Mouse (Mus musculus) forebrain, embryonic 16.5 days (tissue): ENCODE data around the gene Usp31. TPM values are rescaled to one million over a fixed set of nuclear protein-coding genes. Genes with fewer than 3 reads are reported as not detected.

Experiments used
- ATAC-seq: fragments of 200-750 bp; cut with Nextera tagmentation; 2 replicates; pipeline ENCODE4 v1.8.0; 2017; ENCODE audit warnings: mild to moderate bottlenecking, moderate library complexity
- H3K27ac ChIP-seq: fragments of 300-500 bp; sonication (generic); 2 replicates; pipeline ENCODE4 v1.5.1; 2014; ENCODE audit warnings: low read length, control low read depth
- H3K27me3 ChIP-seq: fragments of 300-500 bp; sonication (generic); replicated peaks from 2 replicates; pipeline ENCODE4 v1.6.1; 2014; ENCODE audit warnings: low read length; ENCODE audit not compliant: control insufficient read depth, insufficient read depth
- H3K36me3 ChIP-seq: fragments of 300-500 bp; sonication (generic); 2 replicates; pipeline ENCODE4 v1.6.1; 2014; ENCODE audit not compliant: control insufficient read depth, insufficient read depth
- H3K4me1 ChIP-seq: fragments of 300-500 bp; sonication (generic); replicated peaks from 2 replicates; pipeline ENCODE4 v1.6.1; 2014; ENCODE audit warnings: low read length; ENCODE audit not compliant: control insufficient read depth, insufficient read depth
- H3K4me2 ChIP-seq: fragments of 300-500 bp; sonication (generic); 2 replicates; pipeline ENCODE4 v1.6.1; 2014; ENCODE audit warnings: mild to moderate bottlenecking, low read length, control low read depth
- H3K4me3 ChIP-seq: fragments of 300-500 bp; sonication (generic); replicated peaks from 2 replicates; pipeline ENCODE4 v1.5.1; 2014; ENCODE audit warnings: mild to moderate bottlenecking, low read length, control low read depth
- H3K9ac ChIP-seq: fragments of 300-500 bp; sonication (generic); replicated peaks from 2 replicates; pipeline ENCODE4 v1.6.1; 2014; ENCODE audit warnings: low read depth, low read length, control low read depth
- H3K9me3 ChIP-seq: fragments of 300-500 bp; sonication (generic); 2 replicates; pipeline ENCODE4 v1.6.1; 2016; ENCODE audit warnings: low read length; ENCODE audit not compliant: control insufficient read depth
- WGBS: fragments of 180-500 bp; shearing (Covaris S2); extraction: QIAGEN DNeasy Blood & Tissue Kit; methylation state at CpG from one replicate; pipeline ENCODE4 v1.1.7; 2014; 5-methylcytosine and 5-hydroxymethylcytosine counted together
- polyA plus RNA-seq: library from polyadenylated mRNA; unstranded; fragments of >200 nt; fragmentation: Nextera tagmentation; extraction: Ambion mirVana; gene quantifications from 2 replicates; pipeline ENCODE4 v1.2.1, GENCODE M21; 2015

Usp31 gene
- polyA plus RNA-seq, 1 experiment from 2014 or later: 4.0 TPM

- 92% methylated on average over 5 of the region's 5 CpGs for WGBS
- no peak overlapping the region for H3K4me2 ChIP-seq
- no peaks in the 10 kb centered on the region for H3K9me3 ChIP-seq
- no peak overlapping the region for H3K4me3 ChIP-seq
- H3K9ac ChIP-seq: no peak overlapping the region
- H3K27ac ChIP-seq: no peak overlapping the region
- no peaks in the 10 kb centered on the region for H3K4me1 ChIP-seq
- ATAC-seq: no peak
- no peaks in the 10 kb centered on the region for H3K36me3 ChIP-seq
- no peaks in the 10 kb centered on the region for H3K27me3 ChIP-seq
Observed at GRCm38 (mm10) chr7:121685140-121685984, 21.7 kb downstream of the Usp31 start.

GRCm38 (mm10) chr7:121681191-121681590 is 25.9 kb downstream of the Usp31 start:
- no peak overlapping the region for H3K4me2 ChIP-seq
- ATAC-seq: no peak
- H3K27ac ChIP-seq: no peak overlapping the region
- H3K9ac ChIP-seq: no peak overlapping the region
- H3K4me3 ChIP-seq: no peak overlapping the region
- H3K9me3 ChIP-seq: no peaks in the 10 kb centered on the region
- H3K27me3 ChIP-seq: no peaks in the 10 kb centered on the region
- peaks cover 5% of the 10 kb centered on the region for H3K4me1 ChIP-seq
- no peaks in the 10 kb centered on the region; the same call in 1 of the 2 replicates for H3K36me3 ChIP-seq

GRCm38 (mm10) chr7:121677105-121677753 is 29.8 kb downstream of the Usp31 start:
- 31% methylated on average over 4 of the region's 4 CpGs for WGBS
- Histone ChIP-seq H3K4me1 (peaks cover 5% of the 10 kb centered on the region), H3K27ac (no peak overlapping the region), H3K9ac (no peak overlapping the region), H3K4me2 (no peak overlapping the region), H3K9me3 (no peaks in the 10 kb centered on the region), H3K27me3 (no peaks in the 10 kb centered on the region), H3K4me3 (no peak overlapping the region), H3K36me3 (peaks cover 2% of the 10 kb centered on the region; the same call in 1 of the 2 replicates)
- peak; percentile 74 for ATAC-seq

GRCm38 (mm10) chr7:121660705-121661104 is 46.3 kb downstream of the Usp31 start:
- WGBS: 77% methylated on average over 1 of the region's 1 CpGs
- no peak overlapping the region for H3K4me3 ChIP-seq
- no peak overlapping the region for H3K4me2 ChIP-seq
- no peaks in the 10 kb centered on the region for H3K9me3 ChIP-seq
- ATAC-seq: no peak
- H3K27ac ChIP-seq: no peak overlapping the region
- no peak overlapping the region for H3K9ac ChIP-seq
- no peaks in the 10 kb centered on the region for H3K27me3 ChIP-seq
- H3K36me3 ChIP-seq: peaks cover 21% of the 10 kb centered on the region
- no peaks in the 10 kb centered on the region for H3K4me1 ChIP-seq

- H3K36me3 ChIP-seq: peaks cover 21% of the 10 kb centered on the region
- H3K27me3 ChIP-seq: no peaks in the 10 kb centered on the region
- H3K9ac ChIP-seq: no peak overlapping the region
- H3K4me1 ChIP-seq: no peaks in the 10 kb centered on the region
- H3K4me3 ChIP-seq: no peak overlapping the region
- no peak overlapping the region for H3K27ac ChIP-seq
- no peaks in the 10 kb centered on the region for H3K9me3 ChIP-seq
- 86% methylated on average over 7 of the region's 7 CpGs for WGBS
- ATAC-seq: no peak
- H3K4me2 ChIP-seq: no peak overlapping the region
Observed at GRCm38 (mm10) chr7:121658866-121659265, 48.2 kb downstream of the Usp31 start.

- ATAC-seq: no peak
- H3K9me3 ChIP-seq: no peaks in the 10 kb centered on the region
- H3K4me1 ChIP-seq: 0 out of 2 replicates have a peak, but pooled peaks cover 2% of the 10 kb centered on the region
- H3K36me3 ChIP-seq: peaks cover 10% of the 10 kb centered on the region
- no peak overlapping the region for H3K27ac ChIP-seq
- 98% methylated on average over 2 of the region's 2 CpGs for WGBS
- no peak overlapping the region for H3K4me2 ChIP-seq
- H3K4me3 ChIP-seq: no peak overlapping the region
- H3K27me3 ChIP-seq: no peaks in the 10 kb centered on the region
- no peak overlapping the region for H3K9ac ChIP-seq
Observed at GRCm38 (mm10) chr7:121654675-121655074, 52.4 kb downstream of the Usp31 start.

GRCm38 (mm10) chr7:121652629-121653028 is 54.4 kb downstream of the Usp31 start:
- Histone ChIP-seq H3K27ac (no peak overlapping the region), H3K4me3 (no peak overlapping the region), H3K9ac (no peak overlapping the region), H3K36me3 (peaks cover 18% of the 10 kb centered on the region), H3K4me2 (no peak overlapping the region), H3K4me1 (0 out of 2 replicates have a peak, but pooled peaks cover 2% of the 10 kb centered on the region), H3K9me3 (no peaks in the 10 kb centered on the region), H3K27me3 (no peaks in the 10 kb centered on the region)
- ATAC-seq: no peak
- 93% methylated on average over 2 of the region's 2 CpGs for WGBS

GRCm38 (mm10) chr7:121650724-121651123 is 56.3 kb downstream of the Usp31 start:
- H3K4me3 ChIP-seq: no peak overlapping the region
- 55% methylated on average over 3 of the region's 3 CpGs for WGBS
- peaks cover 18% of the 10 kb centered on the region for H3K36me3 ChIP-seq
- H3K27me3 ChIP-seq: no peaks in the 10 kb centered on the region
- H3K4me1 ChIP-seq: 0 out of 2 replicates have a peak, but pooled peaks cover 2% of the 10 kb centered on the region
- H3K27ac ChIP-seq: no peak overlapping the region
- H3K9me3 ChIP-seq: no peaks in the 10 kb centered on the region
- ATAC-seq: no peak
- no peak overlapping the region for H3K9ac ChIP-seq
- no peak overlapping the region for H3K4me2 ChIP-seq

- Histone ChIP-seq H3K4me2 (no peak overlapping the region), H3K9me3 (no peaks in the 10 kb centered on the region), H3K27ac (no peak overlapping the region), H3K4me3 (no peak overlapping the region), H3K4me1 (no peaks in the 10 kb centered on the region), H3K9ac (no peak overlapping the region), H3K27me3 (no peaks in the 10 kb centered on the region), H3K36me3 (no peaks in the 10 kb centered on the region)
- 0 out of 2 replicates have a peak, but pooled peaks have one; percentile 23 for ATAC-seq
- WGBS: 58% methylated on average over 12 of the region's 12 CpGs
Observed at GRCm38 (mm10) chr7:121640998-121641762, 65.9 kb downstream of the Usp31 start.
